Mouse (Mus musculus): ENCODE measurements around the gene Apoc3. TPM values are rescaled to one million over a fixed set of nuclear protein-coding genes. Genes with fewer than 3 reads are reported as not detected.

The Apoc3 gene
- polyA plus RNA-seq, 1 experiment = 47.2 TPM

- 82% methylated on average over 10 of the region's 10 CpGs for WGBS
- TF ChIP-seq POLR2A (IDR thresholded peaks at IDR 0.05; ENCODE audit: borderline replicate concordance, control insufficient read depth, low read depth, low read length) (no peak), CTCF (IDR thresholded peaks at IDR 0.05; ENCODE audit: control insufficient read depth, insufficient read depth, low read length) (no peak)
- no peak overlapping the region for H3K4me3 ChIP-seq (replicated peaks; ENCODE audit: control insufficient read depth, low read depth, low read length)
- no peaks in the 10 kb centered on the region for H3K4me1 ChIP-seq (ENCODE audit: control insufficient read depth, insufficient read depth, low read length)
- no peak overlapping the region for H3K27ac ChIP-seq (ENCODE audit: control insufficient read depth, insufficient read depth, low read depth, low read length, poor library complexity)
These were observed 20.5 kb downstream of the Apoc3 start for GRCm38 (mm10) chr9:46214946-46215337.

GRCm38 (mm10) chr9:46214276-46214675 lies 21.2 kb downstream of the Apoc3 start:
- H3K4me1 ChIP-seq (ENCODE audit: control insufficient read depth, insufficient read depth, low read length) = no peaks in the 10 kb centered on the region
- H3K27ac ChIP-seq (ENCODE audit: control insufficient read depth, insufficient read depth, low read depth, low read length, poor library complexity) = no peak overlapping the region
- no peak overlapping the region for H3K4me3 ChIP-seq (replicated peaks; ENCODE audit: control insufficient read depth, low read depth, low read length)
- WGBS = 83% methylated on average over 4 of the region's 4 CpGs
- TF ChIP-seq CTCF (IDR thresholded peaks at IDR 0.05; ENCODE audit: control insufficient read depth, insufficient read depth, low read length) = no peak
- TF ChIP-seq POLR2A (IDR thresholded peaks at IDR 0.05; ENCODE audit: borderline replicate concordance, control insufficient read depth, low read depth, low read length) = no peak

DNA sequence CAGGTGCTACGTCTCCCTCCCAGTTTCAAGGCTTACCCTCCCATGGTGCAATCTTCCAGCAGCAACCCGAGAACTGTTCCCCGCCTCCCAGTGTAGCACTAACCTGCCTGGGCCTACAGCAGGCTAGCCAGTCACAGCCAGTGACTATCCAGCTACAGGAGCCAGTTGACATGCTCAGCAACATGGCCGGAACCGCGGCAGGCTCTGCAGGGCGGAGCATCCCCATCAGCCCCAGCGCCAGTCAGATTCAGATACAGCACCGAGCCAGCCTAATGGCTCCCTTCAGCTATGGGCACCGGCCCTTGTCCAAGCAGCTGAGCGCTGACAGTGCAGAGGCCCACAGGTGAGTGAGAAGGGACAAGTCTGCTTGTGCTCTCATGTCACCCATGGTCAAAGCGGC lies 25.0 kb downstream of the Apoc3 start:
- no peak overlapping the region for H3K4me3 ChIP-seq (replicated peaks; ENCODE audit: control insufficient read depth, low read depth, low read length)
- 90% methylated on average over 12 of the region's 12 CpGs for WGBS
- no peak overlapping the region for H3K27ac ChIP-seq (ENCODE audit: control insufficient read depth, insufficient read depth, low read depth, low read length, poor library complexity)
- no peak for TF ChIP-seq POLR2A (IDR thresholded peaks at IDR 0.05; ENCODE audit: borderline replicate concordance, control insufficient read depth, low read depth, low read length)
- no peak for TF ChIP-seq CTCF (IDR thresholded peaks at IDR 0.05; ENCODE audit: control insufficient read depth, insufficient read depth, low read length)
- no peaks in the 10 kb centered on the region for H3K4me1 ChIP-seq (ENCODE audit: control insufficient read depth, insufficient read depth, low read length)

GRCm38 (mm10) chr9:46208401-46208974 lies 26.9 kb downstream of the Apoc3 start:
- H3K4me1 ChIP-seq (ENCODE audit: control insufficient read depth, insufficient read depth, low read length) = no peaks in the 10 kb centered on the region
- no peak overlapping the region for H3K4me3 ChIP-seq (replicated peaks; ENCODE audit: control insufficient read depth, low read depth, low read length)
- TF ChIP-seq POLR2A (IDR thresholded peaks at IDR 0.05; ENCODE audit: borderline replicate concordance, control insufficient read depth, low read depth, low read length) = no peak
- no peak for TF ChIP-seq CTCF (IDR thresholded peaks at IDR 0.05; ENCODE audit: control insufficient read depth, insufficient read depth, low read length)
- 89% methylated on average over 13 of the region's 13 CpGs for WGBS
- H3K27ac ChIP-seq (ENCODE audit: control insufficient read depth, insufficient read depth, low read depth, low read length, poor library complexity) = no peak overlapping the region

GRCm38 (mm10) chr9:46207501-46207869 lies 28.0 kb downstream of the Apoc3 start:
- TF ChIP-seq CTCF (IDR thresholded peaks at IDR 0.05; ENCODE audit: control insufficient read depth, insufficient read depth, low read length) = no peak
- TF ChIP-seq POLR2A (IDR thresholded peaks at IDR 0.05; ENCODE audit: borderline replicate concordance, control insufficient read depth, low read depth, low read length) = no peak
- WGBS = 83% methylated on average over 6 of the region's 6 CpGs
- no peak overlapping the region for H3K27ac ChIP-seq (ENCODE audit: control insufficient read depth, insufficient read depth, low read depth, low read length, poor library complexity)

GRCm38 (mm10) chr9:46206834-46207500 lies 28.5 kb downstream of the Apoc3 start:
- 65% methylated on average over 10 of the region's 10 CpGs for WGBS
- TF ChIP-seq CTCF (IDR thresholded peaks at IDR 0.05; ENCODE audit: control insufficient read depth, insufficient read depth, low read length) = no peak
- TF ChIP-seq POLR2A (IDR thresholded peaks at IDR 0.05; ENCODE audit: borderline replicate concordance, control insufficient read depth, low read depth, low read length) = no peak
- no peaks in the 10 kb centered on the region for H3K4me1 ChIP-seq (ENCODE audit: control insufficient read depth, insufficient read depth, low read length)
- no peak overlapping the region for H3K27ac ChIP-seq (ENCODE audit: control insufficient read depth, insufficient read depth, low read depth, low read length, poor library complexity)
- no peak overlapping the region for H3K4me3 ChIP-seq (replicated peaks; ENCODE audit: control insufficient read depth, low read depth, low read length)

More at GRCm38 (mm10) chr9:46207501-46207869, 28.0 kb downstream of the Apoc3 start:
- no peak overlapping the region for H3K4me3 ChIP-seq (replicated peaks; ENCODE audit: control insufficient read depth, low read depth, low read length)
- H3K4me1 ChIP-seq (ENCODE audit: control insufficient read depth, insufficient read depth, low read length) = no peaks in the 10 kb centered on the region

DNA sequence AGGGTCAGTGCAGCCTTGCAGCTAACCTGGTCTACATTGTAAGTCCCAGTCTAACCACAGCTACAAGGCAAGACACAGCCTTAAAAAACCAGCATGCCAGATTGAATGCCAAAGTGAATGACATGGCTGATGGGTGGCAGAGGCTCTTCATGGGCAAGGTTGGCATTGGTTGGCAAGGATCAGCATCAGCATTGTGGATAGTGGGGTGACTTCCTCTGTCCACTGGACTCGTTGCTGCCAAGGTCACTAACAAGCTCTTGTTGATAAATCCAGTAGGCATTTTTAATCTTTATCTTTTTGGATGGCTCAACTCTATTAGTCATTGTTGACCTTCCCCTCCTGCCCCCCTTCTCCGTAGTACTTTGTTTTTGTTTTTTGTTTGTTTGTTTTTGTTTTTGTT lies 35.8 kb downstream of the Apoc3 start:
- Histone ChIP-seq H3K4me3 (replicated peaks; ENCODE audit: control insufficient read depth, low read depth, low read length) (no peak overlapping the region), H3K27ac (ENCODE audit: control insufficient read depth, insufficient read depth, low read depth, low read length, poor library complexity) (no peak overlapping the region), H3K4me1 (ENCODE audit: control insufficient read depth, insufficient read depth, low read length) (no peaks in the 10 kb centered on the region)
- 63% methylated on average over 2 of the region's 2 CpGs for WGBS
- TF ChIP-seq CTCF (IDR thresholded peaks at IDR 0.05; ENCODE audit: control insufficient read depth, insufficient read depth, low read length) (no peak), POLR2A (IDR thresholded peaks at IDR 0.05; ENCODE audit: borderline replicate concordance, control insufficient read depth, low read depth, low read length) (no peak)

GRCm38 (mm10) chr9:46198936-46199335 lies 36.5 kb downstream of the Apoc3 start:
- 75% methylated on average over 7 of the region's 7 CpGs for WGBS

More at GRCm38 (mm10) chr9:46198936-46199335, 36.5 kb downstream of the Apoc3 start:
- H3K4me1 ChIP-seq (ENCODE audit: control insufficient read depth, insufficient read depth, low read length) = no peaks in the 10 kb centered on the region
- no peak overlapping the region for H3K27ac ChIP-seq (ENCODE audit: control insufficient read depth, insufficient read depth, low read depth, low read length, poor library complexity)
- H3K4me3 ChIP-seq (replicated peaks; ENCODE audit: control insufficient read depth, low read depth, low read length) = no peak overlapping the region
- no peak for TF ChIP-seq CTCF (IDR thresholded peaks at IDR 0.05; ENCODE audit: control insufficient read depth, insufficient read depth, low read length)
- TF ChIP-seq POLR2A (IDR thresholded peaks at IDR 0.05; ENCODE audit: borderline replicate concordance, control insufficient read depth, low read depth, low read length) = no peak
